Comparison of ENCODE assay signal across 15 mouse cellular contexts in the genomic region with DNA sequence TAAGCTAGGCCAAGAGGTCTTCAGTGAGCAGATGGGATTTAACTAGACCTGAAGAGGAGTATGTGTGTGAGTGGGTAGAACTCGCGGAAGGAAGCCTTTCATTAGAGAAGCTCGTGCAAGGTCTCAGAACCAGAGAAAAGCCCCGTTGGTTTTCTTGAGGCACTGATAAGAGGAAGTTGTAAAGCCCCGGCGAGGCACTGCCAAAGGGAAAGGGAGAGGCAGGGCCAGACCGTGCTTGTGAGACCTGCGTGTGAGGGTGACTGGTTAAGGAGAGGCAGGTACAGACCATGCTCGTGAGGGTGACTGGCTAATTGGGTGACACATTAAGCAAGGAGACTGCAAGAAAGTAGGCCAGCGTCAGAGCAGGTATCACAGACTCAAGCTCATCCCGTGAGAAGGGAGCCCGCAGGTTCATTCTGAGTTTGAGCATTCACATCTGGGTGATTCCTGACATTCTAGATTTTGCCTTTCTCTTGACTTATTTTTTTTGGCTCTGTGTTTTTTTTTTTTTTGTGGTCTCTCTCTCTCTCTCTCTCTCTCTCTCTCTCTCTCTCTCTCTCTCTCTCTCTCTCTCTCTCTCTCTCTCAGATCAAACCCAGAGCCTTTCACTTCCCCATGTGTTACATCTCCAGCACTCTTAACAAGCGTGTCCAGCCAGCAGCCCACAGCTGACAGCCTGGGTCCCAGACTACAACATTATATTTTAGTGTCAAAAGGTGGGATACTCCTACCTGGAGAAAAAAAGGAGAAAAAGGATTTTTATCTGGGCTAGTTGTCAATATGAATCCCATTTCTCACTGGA. TPM values are rescaled to one million over a fixed set of nuclear protein-coding genes. Genes with fewer than 3 reads are reported as not detected.
DNase-seq lines count a peak whose midpoint lies in the region; ATAC-seq and TF ChIP-seq lines count a peak whose summit lies in the region.
"Had no signal": no experiment of that assay in that cellular context is flagged by ENCODE, and none has a peak within 500 bp of the region (broad histone marks: within the 10 kb centered on the region; RNA-seq: fewer than 3 reads in every experiment).

No protein-coding gene starts in this region.

- ATAC-seq in granulocyte monocyte progenitor cell, adult 5-6 weeks (replicated peaks; ENCODE audit: poor library complexity, severe bottlenecking), result peak; percentile 83

- TF ChIP-seq POLR2A in kidney, adult 2 months (IDR thresholded peaks at IDR 0.05; ENCODE audit: low read depth, low read length), result no peak

- no peak overlapping the region for H3K4me3 ChIP-seq in kidney, adult 2 months (ENCODE audit: insufficient read depth, low read depth, low read length)
- H3K4me3 ChIP-seq in C2C12 (ENCODE audit: insufficient read depth, poor library complexity, severe bottlenecking), result no peak overlapping the region
- H3K4me3 ChIP-seq in left cerebral cortex, adult 2 months, result no peak overlapping the region
- H3K4me3 ChIP-seq: erythroblast, embryonic 14.5 days; heart, embryonic 15.5 days; hindbrain, embryonic 15.5 days; layer of hippocampus, adult 2 months had no signal

- H3K36me3 ChIP-seq in kidney, adult 2 months (ENCODE audit: control insufficient read depth, insufficient read depth, low read length), result no peaks in the 10 kb centered on the region
- peaks cover 17% of the 10 kb centered on the region for H3K36me3 ChIP-seq in C2C12 (ENCODE audit: control insufficient read depth, insufficient read depth)

- peak; percentile 19 for DNase-seq in kidney, adult 2 months
- no peak for DNase-seq in kidney, adult 9 months
- peak; percentile 13 to 51 for DNase-seq in spleen, postnatal 10 days (ENCODE audit: low spot score in 2 of 2)
- DNase-seq in left cerebral cortex, adult 2 months (ENCODE audit: extremely low spot score in 1 of 2, low spot score in 2 of 2), result no peak
- DNase-seq in ovary, postnatal 10 days (ENCODE audit: low spot score), result no peak
- DNase-seq in thymus, postnatal 14 days, result no peak
- DNase-seq: gastrocnemius, postnatal 25 days; kidney, adult 8-10 months; lung, adult 2 months had no signal

- 65% methylated on average over 13 of the region's 13 CpGs for WGBS in kidney, adult 2 months

- peak overlapping the region; percentile 21 for H3ac ChIP-seq in C2C12 (ENCODE audit: control insufficient read depth, insufficient read length, low read depth)

- TF ChIP-seq CTCF in kidney, adult 2 months (conservative IDR thresholded peaks at IDR 0.05; ENCODE audit: insufficient read depth, insufficient read length, low read depth, low read length), result no peak
- no peak for TF ChIP-seq CTCF in C2C12 (IDR thresholded peaks at IDR 0.05; ENCODE audit: control insufficient read depth, insufficient read depth, insufficient read length)
- TF ChIP-seq CTCF in left cerebral cortex, adult 2 months (IDR thresholded peaks at IDR 0.05), result no peak

- H3K79me2 ChIP-seq in C2C12 (ENCODE audit: control insufficient read depth, insufficient read depth), result no peaks in the 10 kb centered on the region

- intact Hi-C loops in left cerebral cortex, adult 2 months (cut with DNase I), result no loop called here

- no peaks in the 10 kb centered on the region for H3K27me3 ChIP-seq in kidney, adult 2 months (replicated peaks; ENCODE audit: control insufficient read depth, insufficient read depth, low read length)
- H3K27me3 ChIP-seq in C2C12 (ENCODE audit: control insufficient read depth, insufficient read depth, insufficient read length), result no peaks in the 10 kb centered on the region
- H3K27me3 ChIP-seq: heart, embryonic 15.5 days; hindbrain, embryonic 15.5 days had no signal

- no peak overlapping the region for H3K27ac ChIP-seq in kidney, adult 2 months (ENCODE audit: insufficient read depth, low read depth, low read length)
- no peak overlapping the region for H3K27ac ChIP-seq in left cerebral cortex, adult 2 months
- H3K27ac ChIP-seq: heart, embryonic 15.5 days; hindbrain, embryonic 15.5 days; layer of hippocampus, adult 2 months had no signal

- no peaks in the 10 kb centered on the region; the same call in 1 of the 2 replicates for H3K4me1 ChIP-seq in kidney, adult 2 months (ENCODE audit: control insufficient read depth, insufficient read depth, low read length)

- no peaks in the 10 kb centered on the region for H3K79me3 ChIP-seq in C2C12 (ENCODE audit: low read depth)

TF ChIP-seq in C2C12, 6 proteins besides CTCF, POLR2A, EP300 and RAD21:
- TF ChIP-seq FOSL1 (IDR thresholded peaks at IDR 0.05; ENCODE audit: insufficient read depth, low read length, poor library complexity, severe bottlenecking), result no peak
- TF ChIP-seq CEBPB (IDR thresholded peaks at IDR 0.05; ENCODE audit: low read depth), result no peak
- no peak for TF ChIP-seq MYOD1 (IDR thresholded peaks at IDR 0.05; ENCODE audit: control insufficient read depth, insufficient read length, low read depth)
- TF ChIP-seq MAX (IDR thresholded peaks at IDR 0.05), result no peak
- no peak for TF ChIP-seq USF1 (IDR thresholded peaks at IDR 0.05; ENCODE audit: low read depth)
- no peak for TF ChIP-seq MYOG (IDR thresholded peaks at IDR 0.05; ENCODE audit: control insufficient read depth, extremely low read depth, insufficient read length)

RNA-seq across cellular contexts. Expression of a gene that starts 54.2 kb away (rescaled TPM):
- 6.1 TPM in 2 replicates for polyA plus RNA-seq in kidney, adult 2 months (2012; rRNA removed)
- polyA plus RNA-seq in C2C12 (2012; fragmentation: generic; extraction: Trizol), result 7.3 TPM
- 8.2 and 12.5 TPM in 2 replicates for total RNA-seq in granulocyte monocyte progenitor cell, adult 5-6 weeks (2014; fragmentation: Nextera tagmentation)
- total RNA-seq in granulocyte monocyte progenitor cell, adult 5-6 weeks (2017), result 6.2 and 7.0 TPM in 2 replicates
- total RNA-seq in left cerebral cortex, adult 2 months (2021), result 1 to 10 TPM; 6.5 to 6.9 TPM

Comparison
In these comparisons a context has a peak if more than half of its experiments do, and no peak if none do; other contexts are left out.
1. DNase-seq: peak in kidney, adult 2 months (single experiment) and spleen, postnatal 10 days (2 of 2); none in kidney, adult 9 months (single experiment), left cerebral cortex, adult 2 months (0 of 2), ovary, postnatal 10 days (single experiment) and thymus, postnatal 14 days (single experiment).